Mouse (Mus musculus) E14TG2a.4 (cell line): ENCODE results near the gene Taf1.

Source experiments
- CTCF ChIP-seq: conservative IDR thresholded peaks from 2 replicates; pipeline ENCODE4 v1.5.1; 2014; ENCODE audit warnings: low read length
- NANOG ChIP-seq: IDR thresholded peaks from 2 replicates; pipeline ENCODE4 v1.6.1; 2014; ENCODE audit warnings: borderline replicate concordance, low read length, mixed read lengths

- TF ChIP-seq CTCF (no peak), NANOG (no peak)
Observed at GRCm38 (mm10) chrX:101638856-101639255, 106.3 kb downstream of the Taf1 start.
